Comparison of ENCODE assay signal across 23 mouse cellular contexts in genomic region chr15:81939157-81939715, GRCm38 (mm10). TPM values are rescaled to one million over a fixed set of nuclear protein-coding genes. Genes with fewer than 3 reads are reported as not detected.
DNase-seq lines count a peak whose midpoint lies in the region; ATAC-seq lines count a peak whose summit lies in the region.
"Had no signal": no experiment of that assay in that cellular context is flagged by ENCODE, and none has a peak within 500 bp of the region (broad histone marks: within the 10 kb centered on the region; RNA-seq: fewer than 3 reads in every experiment).

No protein-coding gene starts in this region.

- ATAC-seq in hindbrain, embryonic 11.5 days (ENCODE audit: low FRiP score), result no peak
- ATAC-seq in midbrain, embryonic 15.5 days (replicated peaks), result no peak
- no peak for ATAC-seq in forebrain, embryonic 13.5 days
- ATAC-seq: intestine, embryonic 15.5 days had no signal

- H3K36me3 ChIP-seq in hindbrain, embryonic 10.5 days, result no peaks in the 10 kb centered on the region
- H3K36me3 ChIP-seq in hindbrain, embryonic 11.5 days (ENCODE audit: control insufficient read depth, insufficient read depth, low read length), result no peaks in the 10 kb centered on the region
- 0 out of 2 replicates have a peak, but pooled peaks cover 6% of the 10 kb centered on the region for H3K36me3 ChIP-seq in midbrain, embryonic 15.5 days (replicated peaks)
- 0 out of 2 replicates have a peak, but pooled peaks cover 3% of the 10 kb centered on the region for H3K36me3 ChIP-seq in forebrain, embryonic 13.5 days (ENCODE audit: poor library complexity, severe bottlenecking)
- H3K36me3 ChIP-seq: heart, embryonic 10.5 days; intestine, embryonic 15.5 days; kidney, embryonic 15.5 days; liver, embryonic 12.5 days; lung, embryonic 15.5 days; stomach, embryonic 15.5 days had no signal

- WGBS in hindbrain, embryonic 10.5 days, result 92% methylated on average over 10 of the region's 10 CpGs
- 92% methylated on average over 10 of the region's 10 CpGs for WGBS in hindbrain, embryonic 11.5 days
- WGBS in midbrain, embryonic 15.5 days, result 89% methylated on average over 10 of the region's 10 CpGs
- 90% methylated on average over 10 of the region's 10 CpGs for WGBS in forebrain, embryonic 13.5 days

- H3K27me3 ChIP-seq in hindbrain, embryonic 10.5 days (ENCODE audit: insufficient read depth, poor library complexity, severe bottlenecking), result peaks cover 12% of the 10 kb centered on the region
- H3K27me3 ChIP-seq in hindbrain, embryonic 11.5 days (ENCODE audit: control insufficient read depth, insufficient read depth, low read length), result no peaks in the 10 kb centered on the region
- H3K27me3 ChIP-seq in midbrain, embryonic 15.5 days (replicated peaks), result no peaks in the 10 kb centered on the region
- H3K27me3 ChIP-seq in forebrain, embryonic 13.5 days, result no peaks in the 10 kb centered on the region
- H3K27me3 ChIP-seq: kidney, embryonic 15.5 days; stomach, embryonic 15.5 days had no signal

- H3K9ac ChIP-seq in hindbrain, embryonic 11.5 days (ENCODE audit: low read depth, low read length), result no peak overlapping the region
- no peak overlapping the region for H3K9ac ChIP-seq in midbrain, embryonic 15.5 days
- no peak overlapping the region for H3K9ac ChIP-seq in forebrain, embryonic 13.5 days
- H3K9ac ChIP-seq: intestine, embryonic 15.5 days; kidney, embryonic 15.5 days; lung, embryonic 15.5 days; stomach, embryonic 15.5 days had no signal

- H3K4me1 ChIP-seq in hindbrain, embryonic 10.5 days (replicated peaks), result peaks cover 52% of the 10 kb centered on the region
- peaks cover 12% of the 10 kb centered on the region; the same call in 1 of the 2 replicates for H3K4me1 ChIP-seq in hindbrain, embryonic 11.5 days (replicated peaks; ENCODE audit: control insufficient read depth, insufficient read depth, low read length)
- H3K4me1 ChIP-seq in midbrain, embryonic 15.5 days, result peaks cover 39% of the 10 kb centered on the region
- H3K4me1 ChIP-seq in forebrain, embryonic 13.5 days, result peaks cover 36% of the 10 kb centered on the region

- no peaks in the 10 kb centered on the region for H3K9me3 ChIP-seq in hindbrain, embryonic 10.5 days
- no peaks in the 10 kb centered on the region for H3K9me3 ChIP-seq in hindbrain, embryonic 11.5 days (ENCODE audit: control insufficient read depth, low read length)
- H3K9me3 ChIP-seq in midbrain, embryonic 15.5 days, result no peaks in the 10 kb centered on the region
- H3K9me3 ChIP-seq in forebrain, embryonic 13.5 days (replicated peaks), result no peaks in the 10 kb centered on the region
- H3K9me3 ChIP-seq: heart, embryonic 10.5 days; intestine, embryonic 15.5 days; kidney, embryonic 15.5 days; liver, embryonic 12.5 days; lung, embryonic 15.5 days; stomach, embryonic 15.5 days had no signal

- DNase-seq in hindbrain, embryonic 10.5 days (ENCODE audit: low spot score), result no peak
- DNase-seq in hindbrain, embryonic 11.5 days (ENCODE audit: low spot score), result no peak
- DNase-seq in NIH3T3 (ENCODE audit: low read depth), result peak; percentile 25
- DNase-seq in adrenal gland, postnatal 36 days, result peak; percentile 55 to 69
- no peak for DNase-seq in layer of hippocampus, adult 9-10 months (ENCODE audit: low spot score)
- DNase-seq in urinary bladder, adult 18-20 months (ENCODE audit: low spot score in 2 of 2), result no peak
- DNase-seq: cerebellum, adult 9-11 months; gastrocnemius, postnatal 25 days; heart, postnatal 10 days; spleen, adult 18-20 months; thymus, adult 2 months had no signal

- H3K4me3 ChIP-seq in hindbrain, embryonic 10.5 days, result no peak overlapping the region
- no peak overlapping the region for H3K4me3 ChIP-seq in hindbrain, embryonic 11.5 days (ENCODE audit: low read depth, low read length)
- no peak overlapping the region for H3K4me3 ChIP-seq in midbrain, embryonic 15.5 days
- no peak overlapping the region for H3K4me3 ChIP-seq in forebrain, embryonic 13.5 days
- H3K4me3 ChIP-seq: intestine, embryonic 15.5 days; kidney, embryonic 15.5 days; liver, embryonic 12.5 days; lung, embryonic 15.5 days; stomach, embryonic 15.5 days had no signal

- 0 out of 2 replicates have a peak overlapping the region, but pooled peaks have one; percentile 57 for H3K27ac ChIP-seq in hindbrain, embryonic 10.5 days
- H3K27ac ChIP-seq in hindbrain, embryonic 11.5 days (ENCODE audit: low read depth, low read length), result no peak overlapping the region
- H3K27ac ChIP-seq in midbrain, embryonic 15.5 days, result peak overlapping the region; percentile 23; the same call in 1 of the 2 replicates
- no peak overlapping the region for H3K27ac ChIP-seq in forebrain, embryonic 13.5 days
- H3K27ac ChIP-seq: heart, embryonic 10.5 days; intestine, embryonic 15.5 days; liver, embryonic 12.5 days; lung, embryonic 15.5 days; stomach, embryonic 15.5 days had no signal

- H3K4me2 ChIP-seq in hindbrain, embryonic 11.5 days (replicated peaks; ENCODE audit: low read depth, low read length), result no peak overlapping the region
- H3K4me2 ChIP-seq in midbrain, embryonic 15.5 days, result peak overlapping the region; percentile 66
- no peak overlapping the region for H3K4me2 ChIP-seq in forebrain, embryonic 13.5 days
- H3K4me2 ChIP-seq: intestine, embryonic 15.5 days; liver, embryonic 12.5 days; lung, embryonic 15.5 days; stomach, embryonic 15.5 days had no signal

RNA-seq across cellular contexts. Expression of gene Csdc2, which starts 2.7 kb away (rescaled TPM):
- polyA plus RNA-seq in hindbrain, embryonic 10.5 days (2016; fragmentation: Nextera tagmentation; extraction: Ambion mirVana), result 13.8 and 33.7 TPM in 2 replicates
- 25.2 and 25.7 TPM in 2 replicates for polyA plus RNA-seq in hindbrain, embryonic 11.5 days (2014; fragmentation: Nextera tagmentation; extraction: Ambion mirVana)
- 10 to 100 TPM; 12.4 to 16.0 TPM for total RNA-seq in adrenal gland, postnatal 36 days (2021)
- 248 and 250 TPM in 2 replicates for polyA plus RNA-seq in midbrain, embryonic 15.5 days (2015; fragmentation: Nextera tagmentation; extraction: Ambion mirVana)
- polyA plus RNA-seq in forebrain, embryonic 13.5 days (2015; fragmentation: Nextera tagmentation; extraction: Ambion mirVana), result 60.6 and 74.9 TPM in 2 replicates
- total RNA-seq: megakaryocyte progenitor cell, adult 5-6 weeks had no signal

RNA-seq across cellular contexts. Expression of gene Polr3h, which starts 13.2 kb away (rescaled TPM):
- 84.8 and 86.3 TPM in 2 replicates for polyA plus RNA-seq in hindbrain, embryonic 10.5 days (2016; fragmentation: Nextera tagmentation; extraction: Ambion mirVana)
- polyA plus RNA-seq in hindbrain, embryonic 11.5 days (2014; fragmentation: Nextera tagmentation; extraction: Ambion mirVana), result 66.2 and 67.1 TPM in 2 replicates
- 10 to 100 TPM; 23.5 to 24.9 TPM for total RNA-seq in adrenal gland, postnatal 36 days (2021)
- 81.5 and 83.1 TPM in 2 replicates for polyA plus RNA-seq in midbrain, embryonic 15.5 days (2015; fragmentation: Nextera tagmentation; extraction: Ambion mirVana)
- 85.7 and 86.0 TPM in 2 replicates for polyA plus RNA-seq in forebrain, embryonic 13.5 days (2015; fragmentation: Nextera tagmentation; extraction: Ambion mirVana)

RNA-seq across cellular contexts. Expression of gene Pmm1, which starts 21.5 kb away (rescaled TPM):
- 37.3 and 39.0 TPM in 2 replicates for polyA plus RNA-seq in hindbrain, embryonic 10.5 days (2016; fragmentation: Nextera tagmentation; extraction: Ambion mirVana)
- 31.1 and 33.7 TPM in 2 replicates for polyA plus RNA-seq in hindbrain, embryonic 11.5 days (2014; fragmentation: Nextera tagmentation; extraction: Ambion mirVana)
- 10 to 100 TPM; 51.1 to 90.8 TPM for total RNA-seq in adrenal gland, postnatal 36 days (2021)
- 84.3 and 89.9 TPM in 2 replicates for polyA plus RNA-seq in midbrain, embryonic 15.5 days (2015; fragmentation: Nextera tagmentation; extraction: Ambion mirVana)
- polyA plus RNA-seq in forebrain, embryonic 13.5 days (2015; fragmentation: Nextera tagmentation; extraction: Ambion mirVana), result 62.2 and 62.5 TPM in 2 replicates

RNA-seq across cellular contexts. Expression of gene 1700029P11Rik, which starts 41.1 kb away (rescaled TPM):
- polyA plus RNA-seq in hindbrain, embryonic 10.5 days (2016; fragmentation: Nextera tagmentation; extraction: Ambion mirVana), result not detected in 2 replicates
- not detected in 2 replicates for polyA plus RNA-seq in hindbrain, embryonic 11.5 days (2014; fragmentation: Nextera tagmentation; extraction: Ambion mirVana)
- total RNA-seq in adrenal gland, postnatal 36 days (2021), result not detected
- not detected in 2 replicates for polyA plus RNA-seq in midbrain, embryonic 15.5 days (2015; fragmentation: Nextera tagmentation; extraction: Ambion mirVana)
- polyA plus RNA-seq in forebrain, embryonic 13.5 days (2015; fragmentation: Nextera tagmentation; extraction: Ambion mirVana), result not detected in 2 replicates
- total RNA-seq: gastrocnemius, postnatal 25 days; heart, postnatal 10 days; megakaryocyte progenitor cell, adult 5-6 weeks had no signal
- polyA plus RNA-seq: embryonic facial prominence, embryonic 14.5 days; heart, embryonic 10.5 days; intestine, embryonic 15.5 days; kidney, embryonic 15.5 days; large intestine, adult 2 months; limb, embryonic 11.5 days; liver, embryonic 12.5 days; lung, embryonic 15.5 days; stomach, embryonic 15.5 days; thymus, adult 2 months had no signal

RNA-seq across cellular contexts. Expression of gene Xrcc6, which starts 48.4 kb away (rescaled TPM):
- 62.1 and 75.1 TPM in 2 replicates for polyA plus RNA-seq in hindbrain, embryonic 10.5 days (2016; fragmentation: Nextera tagmentation; extraction: Ambion mirVana)
- 62.4 and 66.6 TPM in 2 replicates for polyA plus RNA-seq in hindbrain, embryonic 11.5 days (2014; fragmentation: Nextera tagmentation; extraction: Ambion mirVana)
- total RNA-seq in adrenal gland, postnatal 36 days (2021), result 10 to 100 TPM; 55.2 to 81.1 TPM
- 43.1 and 46.7 TPM in 2 replicates for polyA plus RNA-seq in midbrain, embryonic 15.5 days (2015; fragmentation: Nextera tagmentation; extraction: Ambion mirVana)
- polyA plus RNA-seq in forebrain, embryonic 13.5 days (2015; fragmentation: Nextera tagmentation; extraction: Ambion mirVana), result 59.9 and 65.3 TPM in 2 replicates

Comparison
In these comparisons a context has a peak if more than half of its experiments do, and no peak if none do; other contexts are left out.
1. H3K27ac ChIP-seq: peak in hindbrain, embryonic 10.5 days (single experiment) and midbrain, embryonic 15.5 days (single experiment); none in hindbrain, embryonic 11.5 days (single experiment) and forebrain, embryonic 13.5 days (single experiment).
2. DNase-seq: peak in NIH3T3 (single experiment) and adrenal gland, postnatal 36 days (2 of 2); none in hindbrain, embryonic 10.5 days (single experiment), hindbrain, embryonic 11.5 days (single experiment), layer of hippocampus, adult 9-10 months (single experiment) and urinary bladder, adult 18-20 months (0 of 2).